In genomic region chr7:49699107-49700023, GRCm38 (mm10) we compare ENCODE assay signal across 13 mouse cellular contexts. TPM values are rescaled to one million over a fixed set of nuclear protein-coding genes. Genes with fewer than 3 reads are reported as not detected.
DNase-seq lines count a peak whose midpoint lies in the region; ATAC-seq and TF ChIP-seq lines count a peak whose summit lies in the region.
"Had no signal": no experiment of that assay in that cellular context is flagged by ENCODE, and none has a peak within 500 bp of the region (broad histone marks: within the 10 kb centered on the region; RNA-seq: fewer than 3 reads in every experiment).

No protein-coding gene starts in this region.

- H3K4me2 ChIP-seq in neural tube, embryonic 11.5 days (ENCODE audit: low read depth), result no peak overlapping the region
- H3K4me2 ChIP-seq in neural tube, embryonic 15.5 days, result no peak overlapping the region
- peak overlapping the region; percentile 24; the same call in 1 of the 2 replicates for H3K4me2 ChIP-seq in forebrain, embryonic 12.5 days
- no peak overlapping the region for H3K4me2 ChIP-seq in hindbrain, embryonic 16.5 days (ENCODE audit: low read length)
- H3K4me2 ChIP-seq in lung, postnatal 0 days (replicated peaks; ENCODE audit: low read depth, low read length), result no peak overlapping the region
- H3K4me2 ChIP-seq: limb, embryonic 13.5 days; lung, embryonic 14.5 days had no signal

- H3K9me3 ChIP-seq in neural tube, embryonic 11.5 days (ENCODE audit: control insufficient read depth, low read length), result no peaks in the 10 kb centered on the region
- no peaks in the 10 kb centered on the region for H3K9me3 ChIP-seq in neural tube, embryonic 15.5 days (replicated peaks)
- no peaks in the 10 kb centered on the region for H3K9me3 ChIP-seq in forebrain, embryonic 12.5 days
- H3K9me3 ChIP-seq in hindbrain, embryonic 16.5 days (ENCODE audit: control insufficient read depth, low read length), result no peaks in the 10 kb centered on the region
- H3K9me3 ChIP-seq in lung, postnatal 0 days (ENCODE audit: low read length), result no peaks in the 10 kb centered on the region
- H3K9me3 ChIP-seq: limb, embryonic 13.5 days had no signal

- no peak overlapping the region for H3K9ac ChIP-seq in neural tube, embryonic 11.5 days (ENCODE audit: low read length)
- no peak overlapping the region for H3K9ac ChIP-seq in neural tube, embryonic 15.5 days (replicated peaks)
- no peak overlapping the region for H3K9ac ChIP-seq in forebrain, embryonic 12.5 days
- H3K9ac ChIP-seq in hindbrain, embryonic 16.5 days (ENCODE audit: low read depth, low read length), result no peak overlapping the region
- no peak overlapping the region for H3K9ac ChIP-seq in lung, postnatal 0 days (replicated peaks; ENCODE audit: low read depth)
- H3K9ac ChIP-seq: limb, embryonic 13.5 days; lung, embryonic 14.5 days had no signal

- peak; percentile 74 for ATAC-seq in neural tube, embryonic 11.5 days (ENCODE audit: insufficient read depth, low FRiP score, low TSS enrichment)
- ATAC-seq in neural tube, embryonic 15.5 days (ENCODE audit: low FRiP score), result no peak
- peak; percentile 66 for ATAC-seq in forebrain, embryonic 12.5 days (ENCODE audit: low FRiP score)
- peak; percentile 85 for ATAC-seq in hindbrain, embryonic 16.5 days
- no peak for ATAC-seq in lung, postnatal 0 days
- ATAC-seq: intestine, postnatal 0 days had no signal

- 25% methylated on average over 13 of the region's 13 CpGs for WGBS in neural tube, embryonic 11.5 days
- WGBS in neural tube, embryonic 15.5 days, result 11% methylated on average over 13 of the region's 13 CpGs
- 6% methylated on average over 13 of the region's 13 CpGs for WGBS in forebrain, embryonic 12.5 days
- 16% methylated on average over 13 of the region's 13 CpGs for WGBS in hindbrain, embryonic 16.5 days
- 93% methylated on average over 13 of the region's 13 CpGs for WGBS in lung, postnatal 0 days

- peaks cover 95% of the 10 kb centered on the region for H3K27me3 ChIP-seq in neural tube, embryonic 11.5 days (ENCODE audit: control insufficient read depth, insufficient read depth, low read length)
- H3K27me3 ChIP-seq in neural tube, embryonic 15.5 days (replicated peaks), result peaks cover 97% of the 10 kb centered on the region
- H3K27me3 ChIP-seq in forebrain, embryonic 12.5 days, result peaks cover 88% of the 10 kb centered on the region
- H3K27me3 ChIP-seq in hindbrain, embryonic 16.5 days (replicated peaks; ENCODE audit: control insufficient read depth, insufficient read depth, low read length), result peaks cover 82% of the 10 kb centered on the region
- H3K27me3 ChIP-seq in lung, postnatal 0 days (replicated peaks; ENCODE audit: insufficient read depth, low read length), result no peaks in the 10 kb centered on the region

- no peak for TF ChIP-seq EP300 in lung, postnatal 0 days (IDR thresholded peaks at IDR 0.05)

- no peak for TF ChIP-seq CTCF in lung, postnatal 0 days (IDR thresholded peaks at IDR 0.05)

- H3K4me1 ChIP-seq in neural tube, embryonic 11.5 days (ENCODE audit: control insufficient read depth, insufficient read depth, low read length), result 0 out of 2 replicates have a peak, but pooled peaks cover 3% of the 10 kb centered on the region
- H3K4me1 ChIP-seq in neural tube, embryonic 15.5 days, result no peaks in the 10 kb centered on the region
- H3K4me1 ChIP-seq in forebrain, embryonic 12.5 days, result peaks cover 43% of the 10 kb centered on the region
- H3K4me1 ChIP-seq in hindbrain, embryonic 16.5 days (ENCODE audit: control insufficient read depth, insufficient read depth, low read depth, low read length), result no peaks in the 10 kb centered on the region; the same call in 1 of the 2 replicates
- no peaks in the 10 kb centered on the region for H3K4me1 ChIP-seq in lung, postnatal 0 days (ENCODE audit: insufficient read depth, low read depth, low read length)
- H3K4me1 ChIP-seq: limb, embryonic 13.5 days had no signal

- DNase-seq in neural tube, embryonic 11.5 days (ENCODE audit: low spot score), result peak; percentile 64
- DNase-seq in right cerebral cortex, adult 2 months (ENCODE audit: low spot score in 2 of 2), result no peak
- DNase-seq in left cerebral cortex, adult 11 months (ENCODE audit: low spot score), result no peak
- no peak for DNase-seq in lung, postnatal 0 days (ENCODE audit: low spot score)
- DNase-seq: heart, adult 11 months; layer of hippocampus, adult 9-11 months; lung, embryonic 14.5 days; thymus, postnatal 25 days had no signal

- no peak overlapping the region for H3K4me3 ChIP-seq in neural tube, embryonic 11.5 days (ENCODE audit: low read depth, low read length)
- H3K4me3 ChIP-seq in neural tube, embryonic 15.5 days (replicated peaks), result no peak overlapping the region
- H3K4me3 ChIP-seq in forebrain, embryonic 12.5 days (replicated peaks), result no peak overlapping the region
- H3K4me3 ChIP-seq in hindbrain, embryonic 16.5 days (ENCODE audit: low read length), result no peak overlapping the region
- no peak overlapping the region for H3K4me3 ChIP-seq in lung, postnatal 0 days (ENCODE audit: low read depth, low read length)
- H3K4me3 ChIP-seq: limb, embryonic 13.5 days had no signal

- H3K27ac ChIP-seq in neural tube, embryonic 11.5 days (ENCODE audit: low read depth, low read length), result no peak overlapping the region
- no peak overlapping the region for H3K27ac ChIP-seq in neural tube, embryonic 15.5 days (replicated peaks)
- no peak overlapping the region for H3K27ac ChIP-seq in forebrain, embryonic 12.5 days
- H3K27ac ChIP-seq in hindbrain, embryonic 16.5 days (ENCODE audit: low read depth, low read length), result no peak overlapping the region
- no peak overlapping the region for H3K27ac ChIP-seq in lung, postnatal 0 days (ENCODE audit: low read length)
- H3K27ac ChIP-seq: limb, embryonic 13.5 days had no signal

- no peaks in the 10 kb centered on the region for H3K36me3 ChIP-seq in neural tube, embryonic 11.5 days (ENCODE audit: control insufficient read depth, insufficient read depth, low read length)
- H3K36me3 ChIP-seq in neural tube, embryonic 15.5 days, result no peaks in the 10 kb centered on the region
- no peaks in the 10 kb centered on the region for H3K36me3 ChIP-seq in forebrain, embryonic 12.5 days (replicated peaks)
- H3K36me3 ChIP-seq in hindbrain, embryonic 16.5 days (ENCODE audit: control insufficient read depth, insufficient read depth, low read length), result no peaks in the 10 kb centered on the region
- H3K36me3 ChIP-seq in lung, postnatal 0 days (ENCODE audit: insufficient read depth, low read length), result no peaks in the 10 kb centered on the region
- H3K36me3 ChIP-seq: limb, embryonic 13.5 days had no signal

RNA-seq across cellular contexts. Expression of gene Htatip2, which starts 59.5 kb away (rescaled TPM):
- polyA plus RNA-seq in neural tube, embryonic 11.5 days (2014; fragmentation: Nextera tagmentation; extraction: Ambion mirVana), result 3.2 and 3.4 TPM in 2 replicates
- polyA plus RNA-seq in neural tube, embryonic 15.5 days (2015; fragmentation: Nextera tagmentation; extraction: Ambion mirVana), result 5.1 and 9.0 TPM in 2 replicates
- polyA plus RNA-seq in forebrain, embryonic 12.5 days (2016; fragmentation: Nextera tagmentation; extraction: Ambion mirVana), result 2.9 and 3.6 TPM in 2 replicates
- polyA plus RNA-seq in hindbrain, embryonic 16.5 days (2015; fragmentation: Nextera tagmentation; extraction: Ambion mirVana), result 4.2 and 5.2 TPM in 2 replicates
- 14.9 and 17.7 TPM in 2 replicates for polyA plus RNA-seq in lung, postnatal 0 days (2015; fragmentation: Nextera tagmentation; extraction: Ambion mirVana)

Comparison
In these comparisons a context has a peak if more than half of its experiments do, and no peak if none do; other contexts are left out.
1. ATAC-seq: peak in neural tube, embryonic 11.5 days (single experiment), forebrain, embryonic 12.5 days (single experiment) and hindbrain, embryonic 16.5 days (single experiment); none in neural tube, embryonic 15.5 days (single experiment) and lung, postnatal 0 days (single experiment).